Mouse (Mus musculus) limb, embryonic 11.5 days (tissue): Measurements from ENCODE around the gene Ubr2. TPM values are rescaled to one million over a fixed set of nuclear protein-coding genes. Genes with fewer than 3 reads are reported as not detected.

Experiments
- ATAC-seq: fragments of 200-750 bp; cut with Nextera tagmentation; 2 replicates; pipeline ENCODE4 v1.8.0; 2017; ENCODE audit warnings: low read depth; ENCODE audit not compliant: insufficient number of reproducible peaks, low FRiP score, low TSS enrichment
- DNase-seq: peaks from one replicate; pipeline ENCODE4 v3.0.0-alpha.2; 2015; ENCODE audit warnings: low spot score
- H3K27ac ChIP-seq: fragments of 300-500 bp; sonication (generic); replicated peaks from 2 replicates; pipeline ENCODE4 v1.5.1; 2014; ENCODE audit warnings: low read depth, mild to moderate bottlenecking, low read length
- H3K27me3 ChIP-seq: fragments of 300-500 bp; sonication (generic); 2 replicates; pipeline ENCODE4 v1.6.1; 2014; ENCODE audit warnings: mild to moderate bottlenecking, low read length, mixed read lengths; ENCODE audit not compliant: control insufficient read depth, insufficient read depth
- H3K36me3 ChIP-seq: fragments of 300-500 bp; sonication (generic); 2 replicates; pipeline ENCODE4 v1.6.1; 2014; ENCODE audit warnings: mild to moderate bottlenecking, low read length, moderate library complexity, mixed read lengths; ENCODE audit not compliant: control insufficient read depth, insufficient read depth
- H3K4me1 ChIP-seq: fragments of 300-500 bp; sonication (generic); 2 replicates; pipeline ENCODE4 v1.6.1; 2014; ENCODE audit warnings: low read length, mixed read lengths; ENCODE audit not compliant: control insufficient read depth, insufficient read depth
- H3K4me2 ChIP-seq: fragments of 300-500 bp; sonication (generic); 2 replicates; pipeline ENCODE4 v1.6.1; 2014; ENCODE audit warnings: low read depth, mild to moderate bottlenecking, moderate library complexity; ENCODE audit not compliant: severe bottlenecking
- H3K4me3 ChIP-seq: fragments of 300-500 bp; sonication (generic); 2 replicates; pipeline ENCODE4 v1.5.1; 2014; ENCODE audit warnings: low read depth, low read length
- H3K9ac ChIP-seq: fragments of 300-500 bp; sonication (generic); 2 replicates; pipeline ENCODE4 v1.6.1; 2014; ENCODE audit warnings: mild to moderate bottlenecking, low read length
- H3K9me3 ChIP-seq: fragments of 300-500 bp; sonication (generic); 2 replicates; pipeline ENCODE4 v1.6.1; 2016; ENCODE audit warnings: low read length; ENCODE audit not compliant: control insufficient read depth
- WGBS: fragments of 180-500 bp; shearing (Covaris S2); extraction: QIAGEN DNeasy Blood & Tissue Kit; methylation state at CpG from one replicate; pipeline ENCODE4 v1.1.7; 2014; 5-methylcytosine and 5-hydroxymethylcytosine counted together
- polyA plus RNA-seq: library from polyadenylated mRNA; unstranded; fragments of >200 nt; fragmentation: Nextera tagmentation; extraction: Ambion mirVana; gene quantifications from 2 replicates; pipeline ENCODE4 v1.2.1, GENCODE M21; 2014

The Ubr2 gene
- polyA plus RNA-seq, 1 experiment from 2014 or later, result 20.2 TPM

DNA sequence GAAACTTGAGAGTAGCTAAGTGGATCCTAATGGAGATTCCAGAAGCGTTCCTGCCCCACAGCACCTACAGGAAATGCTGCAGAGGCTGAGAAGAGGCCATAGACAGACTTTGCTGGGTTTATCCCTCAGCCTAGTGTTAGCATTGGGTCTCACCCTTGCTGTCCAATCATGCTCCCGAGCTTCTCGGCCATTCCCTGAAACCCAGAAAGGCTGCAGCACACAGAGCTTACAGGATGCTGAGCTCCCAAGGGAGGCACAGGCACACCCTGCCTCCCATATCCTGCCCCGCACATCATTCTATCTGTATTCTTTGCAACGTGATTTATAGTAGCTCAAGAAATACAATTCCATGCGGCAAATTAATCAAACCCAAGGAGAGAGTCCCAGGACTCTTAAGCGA is 13.9 kb downstream of the Ubr2 start:
- H3K9ac ChIP-seq, result no peak overlapping the region
- no peaks in the 10 kb centered on the region for H3K4me1 ChIP-seq
- H3K4me3 ChIP-seq, result no peak overlapping the region
- no peak for ATAC-seq
- H3K4me2 ChIP-seq, result no peak overlapping the region
- H3K36me3 ChIP-seq, result peaks cover 6% of the 10 kb centered on the region; the same call in 1 of the 2 replicates
- no peak overlapping the region for H3K27ac ChIP-seq
- H3K27me3 ChIP-seq, result no peaks in the 10 kb centered on the region
- no peaks in the 10 kb centered on the region for H3K9me3 ChIP-seq
- DNase-seq, result no peak
- 78% methylated on average over 7 of the region's 7 CpGs for WGBS

- DNase-seq (no peak), ATAC-seq (no peak)
- Histone ChIP-seq H3K9ac (no peak overlapping the region), H3K36me3 (peaks cover 6% of the 10 kb centered on the region; the same call in 1 of the 2 replicates), H3K4me3 (no peak overlapping the region), H3K4me2 (no peak overlapping the region), H3K27ac (no peak overlapping the region), H3K27me3 (no peaks in the 10 kb centered on the region), H3K4me1 (no peaks in the 10 kb centered on the region), H3K9me3 (no peaks in the 10 kb centered on the region)
- 77% methylated on average over 3 of the region's 3 CpGs for WGBS
Observed at GRCm38 (mm10) chr17:46995621-46996020, 14.7 kb downstream of the Ubr2 start.

GRCm38 (mm10) chr17:46994641-46995398 is 15.5 kb downstream of the Ubr2 start:
- 83% methylated on average over 10 of the region's 10 CpGs for WGBS
- no peaks in the 10 kb centered on the region for H3K27me3 ChIP-seq
- H3K9ac ChIP-seq, result no peak overlapping the region
- H3K4me3 ChIP-seq, result no peak overlapping the region
- DNase-seq (no peak), ATAC-seq (no peak)
- no peaks in the 10 kb centered on the region for H3K9me3 ChIP-seq
- H3K4me1 ChIP-seq, result no peaks in the 10 kb centered on the region
- no peak overlapping the region for H3K4me2 ChIP-seq
- H3K36me3 ChIP-seq, result peaks cover 4% of the 10 kb centered on the region
- H3K27ac ChIP-seq, result no peak overlapping the region

- WGBS, result 94% methylated on average over 8 of the region's 8 CpGs
- H3K4me2 ChIP-seq, result no peak overlapping the region
- peaks cover 5% of the 10 kb centered on the region for H3K36me3 ChIP-seq
Observed at GRCm38 (mm10) chr17:46993625-46994024, 16.7 kb downstream of the Ubr2 start.

DNA sequence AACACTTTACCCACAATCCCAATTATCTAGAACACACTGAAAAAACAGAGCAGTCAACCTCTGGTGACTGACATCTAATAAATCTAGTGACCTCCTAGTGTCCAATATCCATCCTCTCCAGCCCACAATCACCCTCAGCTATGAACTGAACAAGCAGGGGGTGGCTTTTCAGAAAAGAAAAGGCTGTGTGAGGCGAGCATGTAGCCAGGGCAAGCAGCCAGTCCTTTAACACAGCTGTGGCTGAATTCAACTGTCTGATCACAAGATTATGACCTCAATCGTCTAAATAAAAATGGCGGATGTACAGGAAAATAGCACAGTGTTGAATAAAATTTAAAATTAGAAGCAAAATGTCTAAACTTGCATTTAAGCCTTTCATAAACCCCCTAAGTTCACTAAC is 22.7 kb downstream of the Ubr2 start:
- no peaks in the 10 kb centered on the region for H3K9me3 ChIP-seq
- H3K27me3 ChIP-seq, result no peaks in the 10 kb centered on the region
- ATAC-seq (no peak), DNase-seq (no peak)
- 95% methylated on average over 3 of the region's 3 CpGs for WGBS
- no peak overlapping the region for H3K4me2 ChIP-seq
- no peak overlapping the region for H3K4me3 ChIP-seq
- no peaks in the 10 kb centered on the region for H3K4me1 ChIP-seq
- no peak overlapping the region for H3K27ac ChIP-seq
- no peak overlapping the region for H3K9ac ChIP-seq
- H3K36me3 ChIP-seq, result peaks cover 15% of the 10 kb centered on the region

More at GRCm38 (mm10) chr17:46993625-46994024, 16.7 kb downstream of the Ubr2 start:
- H3K9ac ChIP-seq, result no peak overlapping the region
- H3K4me3 ChIP-seq, result no peak overlapping the region
- H3K27me3 ChIP-seq, result no peaks in the 10 kb centered on the region
- no peaks in the 10 kb centered on the region for H3K4me1 ChIP-seq
- no peaks in the 10 kb centered on the region for H3K9me3 ChIP-seq
- DNase-seq (no peak), ATAC-seq (no peak)
- H3K27ac ChIP-seq, result no peak overlapping the region

DNA sequence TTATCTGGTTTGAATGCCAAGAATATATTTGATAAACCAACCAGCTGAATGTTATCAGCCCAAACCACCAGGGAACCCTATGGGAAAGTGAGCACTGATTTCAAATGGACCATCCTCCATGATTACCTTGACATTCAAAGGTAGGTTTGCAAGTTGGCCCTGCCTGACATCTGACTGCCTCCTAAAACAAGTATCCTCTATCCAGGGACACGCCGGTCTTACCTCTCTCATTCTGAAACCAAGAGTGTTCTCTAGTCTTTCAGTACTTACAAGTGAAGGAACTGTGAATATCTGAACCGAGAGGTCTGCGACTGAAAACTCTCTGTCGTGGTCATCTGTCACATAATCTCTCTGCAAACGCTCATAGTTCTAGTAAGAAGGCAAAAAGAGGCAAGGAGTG is 30.3 kb downstream of the Ubr2 start:
- WGBS, result 94% methylated on average over 6 of the region's 6 CpGs
- no peak for ATAC-seq
- no peaks in the 10 kb centered on the region for H3K9me3 ChIP-seq
- no peaks in the 10 kb centered on the region for H3K27me3 ChIP-seq
- peaks cover 29% of the 10 kb centered on the region for H3K36me3 ChIP-seq
- no peak overlapping the region for H3K4me2 ChIP-seq
- H3K27ac ChIP-seq, result no peak overlapping the region
- no peak overlapping the region for H3K9ac ChIP-seq
- no peak for DNase-seq
- no peak overlapping the region for H3K4me3 ChIP-seq
- no peaks in the 10 kb centered on the region for H3K4me1 ChIP-seq

DNA sequence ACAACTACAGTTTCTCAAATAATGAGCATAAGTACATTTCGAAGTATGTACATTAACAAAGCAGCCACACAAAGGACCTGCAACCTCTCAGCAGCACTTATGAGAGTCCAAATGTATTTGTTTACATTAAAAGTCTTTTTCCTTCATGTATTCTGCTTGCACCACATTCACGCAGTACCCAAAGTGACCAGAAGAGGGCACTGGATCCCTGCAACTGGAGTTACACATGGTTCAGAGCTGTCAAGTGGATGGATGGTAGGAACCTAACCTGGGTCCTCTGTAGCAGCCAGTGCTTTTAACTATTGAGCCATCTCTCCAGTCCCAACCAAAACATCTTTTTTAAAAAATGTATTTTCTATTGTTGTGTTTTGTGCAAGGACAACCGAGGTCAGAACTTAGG is 35.2 kb downstream of the Ubr2 start:
- Histone ChIP-seq H3K9ac (no peak overlapping the region), H3K4me3 (no peak overlapping the region), H3K9me3 (no peaks in the 10 kb centered on the region), H3K4me1 (no peaks in the 10 kb centered on the region), H3K27ac (no peak overlapping the region), H3K27me3 (no peaks in the 10 kb centered on the region), H3K36me3 (peaks cover 39% of the 10 kb centered on the region), H3K4me2 (no peak overlapping the region)
- DNase-seq (peak; percentile 84), ATAC-seq (no peak)
- 69% methylated on average over 3 of the region's 3 CpGs for WGBS

DNA sequence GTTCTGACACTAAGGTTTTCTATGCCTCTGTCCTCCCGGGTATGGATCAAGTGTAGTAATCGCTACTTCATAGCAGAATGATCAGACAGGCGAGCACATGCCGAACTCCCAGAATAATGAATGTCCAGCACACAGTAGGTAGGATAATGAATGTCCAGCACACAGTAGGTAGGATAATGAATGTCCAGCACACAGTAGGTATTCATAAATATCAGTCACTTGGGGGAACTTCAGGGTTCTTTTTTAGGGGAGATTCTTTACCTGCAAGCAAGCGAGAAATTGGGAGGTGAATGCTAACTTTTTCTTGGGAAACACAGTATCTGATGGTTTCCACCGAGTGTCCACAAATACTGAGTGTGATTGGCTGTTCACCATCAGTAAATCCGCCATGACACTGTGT is 37.8 kb downstream of the Ubr2 start:
- Histone ChIP-seq H3K9me3 (no peaks in the 10 kb centered on the region), H3K4me1 (no peaks in the 10 kb centered on the region), H3K27me3 (no peaks in the 10 kb centered on the region), H3K4me2 (no peak overlapping the region), H3K9ac (no peak overlapping the region), H3K36me3 (peaks cover 31% of the 10 kb centered on the region), H3K4me3 (no peak overlapping the region), H3K27ac (no peak overlapping the region)
- ATAC-seq (no peak), DNase-seq (no peak)
- WGBS, result 95% methylated on average over 7 of the region's 7 CpGs

DNA sequence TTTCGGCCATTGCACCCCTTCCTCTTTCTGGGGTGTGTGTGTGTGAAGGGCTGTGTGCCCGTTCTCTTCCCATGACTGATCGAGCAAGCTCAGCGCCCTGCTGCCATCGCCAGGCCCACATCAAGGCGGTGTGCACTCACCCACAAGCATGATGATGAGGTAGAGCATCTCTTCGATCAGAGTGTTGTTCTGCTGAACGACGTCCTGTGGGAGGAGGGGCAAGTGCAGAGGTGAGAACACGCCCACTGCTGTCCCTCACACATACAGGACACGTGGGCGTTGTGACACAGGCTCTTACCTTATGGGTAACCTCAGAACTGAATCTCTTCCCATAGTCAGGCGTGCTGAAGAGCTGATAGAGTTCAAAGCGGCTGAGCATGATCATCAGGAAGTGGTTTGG is 43.5 kb downstream of the Ubr2 start:
- Histone ChIP-seq H3K27ac (no peak overlapping the region), H3K36me3 (peaks cover 38% of the 10 kb centered on the region), H3K4me2 (no peak overlapping the region), H3K9me3 (no peaks in the 10 kb centered on the region), H3K9ac (no peak overlapping the region), H3K4me1 (no peaks in the 10 kb centered on the region), H3K27me3 (no peaks in the 10 kb centered on the region), H3K4me3 (no peak overlapping the region)
- 88% methylated on average over 14 of the region's 14 CpGs for WGBS
- no peak for ATAC-seq
- DNase-seq, result no peak
